Mouse (Mus musculus) CD4-positive, CD25-positive, alpha-beta regulatory T cell (primary cell): Measurements from ENCODE around the gene Kptn. TPM values are rescaled to one million over a fixed set of nuclear protein-coding genes. Genes with fewer than 3 reads are reported as not detected.

Experiments
- polyA plus RNA-seq: library from polyadenylated mRNA; unstranded; fragments of 100-300 nt; shearing (Covaris generic); gene quantifications from one replicate; pipeline ENCODE4 v1.2.1, GENCODE M21; 2017

The Kptn gene
- polyA plus RNA-seq, result 24.4 TPM

GRCm38 (mm10) chr7:16119569-16120261 lies at the start of gene Kptn:
TSS of gene Kptn (plus strand) at chr7:16119895.

DNA sequence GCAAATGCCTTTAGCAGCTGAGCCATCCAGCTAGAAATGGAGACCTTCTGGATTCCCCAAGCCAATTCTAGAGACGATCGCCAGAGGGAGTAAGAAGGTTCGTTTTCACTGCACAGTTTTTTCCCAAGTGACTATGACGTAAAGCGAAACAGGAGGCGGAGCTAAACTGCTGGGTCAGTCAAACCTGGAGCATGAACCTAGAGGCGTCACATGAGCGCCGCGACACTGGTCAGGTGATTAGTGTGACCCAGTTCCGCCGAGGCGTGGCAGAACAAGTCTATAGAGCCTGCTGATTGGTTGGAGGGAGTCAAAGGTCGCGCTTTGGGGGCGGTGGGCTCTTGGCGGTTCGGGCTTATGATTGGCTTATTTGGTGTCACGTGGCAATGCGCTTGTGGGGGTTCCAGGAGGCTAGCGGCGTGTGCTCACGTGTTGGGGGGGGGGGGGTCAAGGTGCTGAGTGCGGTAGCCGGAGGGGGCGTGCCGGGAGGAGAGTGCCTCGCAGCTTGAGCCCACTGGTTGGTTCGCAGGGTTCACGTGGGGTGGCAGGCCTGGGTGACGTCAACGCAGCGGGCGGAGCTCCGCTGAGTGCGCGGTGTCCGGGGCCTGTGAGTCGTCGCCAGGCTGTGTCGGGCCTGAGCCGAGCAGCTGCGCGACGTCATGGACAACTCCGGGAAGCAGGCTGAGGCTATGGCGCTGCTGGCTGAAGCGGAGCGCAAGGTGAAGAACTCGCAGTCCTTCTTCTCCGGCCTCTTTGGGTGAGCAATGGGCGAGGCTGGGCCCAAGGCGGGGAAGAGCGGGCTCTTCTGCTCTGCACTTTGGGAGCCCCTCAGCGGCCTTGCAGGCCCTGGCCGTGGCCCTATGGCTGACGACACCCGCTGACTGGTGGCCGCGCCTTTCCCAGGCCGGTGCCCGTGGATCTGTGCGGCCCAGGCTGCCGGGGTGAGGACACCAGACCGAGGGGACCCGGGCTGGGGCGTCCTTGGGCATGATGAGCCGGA lies 21.4 kb upstream of the Kptn start, which contains the start of gene Napa:
Napa (plus strand) TSS at position 438 of the 997 bp plus-strand sequence.

GRCm38 (mm10) chr7:16129421-16129845 lies 9.7 kb downstream of the Kptn start, which contains the start of gene Slc8a2:
TSS of gene Slc8a2 (plus strand) at chr7:16129826.

GRCm38 (mm10) chr7:16174597-16175541 lies 55.2 kb downstream of the Kptn start, which contains the start of gene Meis3:
TSS of gene Meis3 (plus strand) at chr7:16175090.

Other genes with a start within 250 kb of the Kptn start
- gene Crx, start 239.9 kb upstream of the Kptn start, polyA plus RNA-seq, result not detected
- gene Crxos, start 237.3 kb upstream of the Kptn start, polyA plus RNA-seq, result not detected
- gene Selenow, start 197.5 kb upstream of the Kptn start, polyA plus RNA-seq, result 575 TPM
- gene Nop53, start 173.8 kb upstream of the Kptn start, polyA plus RNA-seq, result 409 TPM
- 0.06 TPM for gene Ehd2, start 152.3 kb upstream of the Kptn start, polyA plus RNA-seq
- gene Bicra, start 72.0 kb upstream of the Kptn start, polyA plus RNA-seq, result 7.0 TPM
- 0.06 TPM for gene Zfp541, start 58.1 kb upstream of the Kptn start, polyA plus RNA-seq
- 227 TPM for gene Napa, start 21.4 kb upstream of the Kptn start, polyA plus RNA-seq
- not detected for gene Slc8a2, start 9.9 kb downstream of the Kptn start, polyA plus RNA-seq
- 71.3 TPM for gene Meis3, start 55.2 kb downstream of the Kptn start, polyA plus RNA-seq
- gene Dhx34, start 102.1 kb downstream of the Kptn start, polyA plus RNA-seq, result 31.8 TPM
- gene C5ar2, start 124.3 kb downstream of the Kptn start, polyA plus RNA-seq, result not detected
- gene C5ar1, start 139.6 kb downstream of the Kptn start, polyA plus RNA-seq, result not detected
- 6.5 TPM for gene Inafm1, start 153.7 kb downstream of the Kptn start, polyA plus RNA-seq
- 69.7 TPM for gene Ccdc9, start 166.9 kb downstream of the Kptn start, polyA plus RNA-seq
- gene Bbc3, start 188.5 kb downstream of the Kptn start, polyA plus RNA-seq, result 40.1 TPM